Mouse (Mus musculus) forebrain, embryonic 15.5 days (tissue): ENCODE results near the gene Unc45a. TPM values are rescaled to one million over a fixed set of nuclear protein-coding genes. Genes with fewer than 3 reads are reported as not detected.

Experiments
- ATAC-seq: fragments of 200-750 bp; cut with Nextera tagmentation; replicated peaks from 2 replicates; pipeline ENCODE4 v1.8.0; 2017; ENCODE audit warnings: mild to moderate bottlenecking, moderate TSS enrichment, moderate library complexity
- H3K27ac ChIP-seq: fragments of 300-500 bp; sonication (generic); replicated peaks from 2 replicates; pipeline ENCODE4 v1.5.1; 2015; ENCODE audit warnings: mild to moderate bottlenecking, inconsistent platforms
- H3K27me3 ChIP-seq: fragments of 300-500 bp; sonication (generic); 2 replicates; pipeline ENCODE4 v1.6.1; 2015; ENCODE audit warnings: inconsistent platforms
- H3K36me3 ChIP-seq: fragments of 300-500 bp; sonication (generic); 2 replicates; pipeline ENCODE4 v1.6.1; 2015; ENCODE audit warnings: mild to moderate bottlenecking, inconsistent platforms
- H3K4me1 ChIP-seq: fragments of 300-500 bp; sonication (generic); 2 replicates; pipeline ENCODE4 v1.6.1; 2015; ENCODE audit warnings: inconsistent platforms
- H3K4me2 ChIP-seq: fragments of 300-500 bp; sonication (generic); replicated peaks from 2 replicates; pipeline ENCODE4 v1.6.1; 2015; ENCODE audit warnings: mild to moderate bottlenecking, inconsistent platforms
- H3K4me3 ChIP-seq: fragments of 300-500 bp; sonication (generic); 2 replicates; pipeline ENCODE4 v1.5.1; 2015; ENCODE audit warnings: mild to moderate bottlenecking, inconsistent platforms
- H3K9ac ChIP-seq: fragments of 300-500 bp; sonication (generic); replicated peaks from 2 replicates; pipeline ENCODE4 v1.6.1; 2015; ENCODE audit warnings: mild to moderate bottlenecking, inconsistent platforms
- H3K9me3 ChIP-seq: fragments of 300-500 bp; sonication (generic); 2 replicates; pipeline ENCODE4 v1.6.1; 2016; ENCODE audit warnings: inconsistent platforms
- WGBS: fragments of 180-500 bp; shearing (Covaris S2); methylation state at CpG from one replicate; pipeline ENCODE4 v1.1.7; 2015; ENCODE audit warnings: mixed read lengths; 5-methylcytosine and 5-hydroxymethylcytosine counted together
- polyA plus RNA-seq: library from polyadenylated mRNA; unstranded; fragments of >200 nt; fragmentation: Nextera tagmentation; extraction: Ambion mirVana; gene quantifications from 2 replicates; pipeline ENCODE4 v1.2.1, GENCODE M21; 2015

The Unc45a gene
- 48.2 and 54.3 TPM in 2 replicates for polyA plus RNA-seq

DNA sequence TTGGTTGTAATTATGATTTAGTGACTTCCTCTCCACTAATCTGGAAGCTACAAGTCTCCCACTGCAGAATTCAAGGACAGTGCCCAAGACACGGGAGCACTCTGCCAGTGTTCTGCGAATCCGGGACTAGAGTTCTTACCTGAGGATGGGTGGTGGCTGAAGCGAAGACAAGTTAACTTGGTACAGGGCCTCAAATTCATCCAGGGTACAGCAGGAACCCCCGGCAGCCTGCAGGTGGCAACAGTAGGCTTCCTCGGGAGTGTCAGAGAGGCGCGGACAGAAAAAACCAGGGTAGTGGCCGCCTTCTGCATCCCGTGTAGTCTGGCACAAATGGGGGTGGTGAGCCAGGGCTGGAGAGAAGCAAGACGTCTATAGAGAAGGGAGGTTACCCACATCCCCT lies at the start of gene Unc45a:
Gene Unc45a, minus strand, starts transcription at position 213 of the 400 bp plus-strand sequence.
- peaks cover 39% of the 10 kb centered on the region for H3K4me1 ChIP-seq
- 3% methylated on average over 11 of the region's 11 CpGs for WGBS

DNA sequence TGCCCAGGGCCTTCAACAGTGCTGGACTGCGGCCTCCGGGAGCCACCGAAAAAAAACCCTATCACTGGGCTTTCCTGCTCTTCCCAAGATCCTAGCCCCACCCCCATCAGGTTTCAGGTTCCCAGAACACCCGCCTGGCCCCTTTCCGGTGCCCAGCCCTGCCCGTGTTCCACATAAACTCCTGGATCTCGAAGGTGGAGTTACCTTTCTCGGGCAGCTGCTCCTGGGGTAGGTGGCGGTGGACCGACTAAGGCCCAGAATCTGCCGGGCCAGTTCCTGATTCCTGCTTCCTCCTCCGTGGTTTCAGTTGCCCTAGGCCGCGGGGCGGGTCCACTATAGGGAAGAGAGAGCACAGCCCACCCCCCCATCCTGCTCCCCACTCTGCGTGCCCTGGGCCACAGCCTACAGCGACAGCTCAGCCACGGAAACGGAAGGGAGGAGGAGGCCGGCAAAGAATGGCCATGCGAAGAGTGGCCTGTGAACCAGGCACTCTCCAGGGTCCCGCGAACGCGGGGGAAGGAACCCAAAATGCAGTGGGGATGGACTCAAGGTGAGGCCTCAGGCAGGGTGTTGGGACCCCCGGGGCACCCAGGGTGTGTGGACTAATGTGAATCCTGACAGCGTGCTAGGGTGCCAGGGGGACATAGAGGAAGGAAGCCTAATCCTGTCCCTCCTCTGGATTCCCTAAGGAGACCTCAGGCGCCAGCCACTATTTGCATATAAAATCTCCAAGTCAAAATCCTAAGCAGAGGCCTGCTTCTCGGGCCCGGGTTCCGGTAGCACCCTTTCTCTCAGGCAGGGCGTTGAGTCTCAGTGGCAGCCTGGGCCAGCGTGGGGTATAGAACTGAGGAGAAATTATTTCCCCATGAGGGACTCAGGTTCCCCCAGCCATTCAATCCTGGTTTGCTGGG lies 47.1 kb upstream of the Unc45a start, which contains the start of gene Fes:
Gene Fes, minus strand, starts transcription at position 314 of the 911 bp plus-strand sequence.
- ATAC-seq: no peak; the same call in 1 of the 2 replicates
- Histone ChIP-seq H3K4me3 (0 out of 2 replicates have a peak within 1 kb of the TSS, but pooled peaks have one; percentile 10), H3K36me3 (peaks cover 31% of the 10 kb centered on the region), H3K27me3 (peaks cover 20% of the 10 kb centered on the region), H3K9me3 (no peaks in the 10 kb centered on the region), H3K9ac (0 out of 2 replicates have a peak within 1 kb of the TSS, but pooled peaks have one; percentile 19), H3K27ac (no peak within 1 kb of the TSS; the same call in 1 of the 2 replicates), H3K4me2 (no peak within 1 kb of the TSS; the same call in 1 of the 2 replicates), H3K4me1 (peaks cover 14% of the 10 kb centered on the region; the same call in 1 of the 2 replicates)
- WGBS: 12% methylated on average over 33 of the region's 33 CpGs

More for the DNA sequence above, at the start of gene Unc45a:
- Histone ChIP-seq H3K4me3 (peak within 1 kb of the TSS; percentile 84), H3K36me3 (peaks cover 17% of the 10 kb centered on the region), H3K9me3 (no peaks in the 10 kb centered on the region), H3K27ac (peak within 1 kb of the TSS; percentile 92), H3K9ac (peak within 1 kb of the TSS; percentile 82), H3K4me2 (peak within 1 kb of the TSS; percentile 94), H3K27me3 (no peaks in the 10 kb centered on the region)
- peak; percentile 30; the same call in 1 of the 2 replicates for ATAC-seq

DNA sequence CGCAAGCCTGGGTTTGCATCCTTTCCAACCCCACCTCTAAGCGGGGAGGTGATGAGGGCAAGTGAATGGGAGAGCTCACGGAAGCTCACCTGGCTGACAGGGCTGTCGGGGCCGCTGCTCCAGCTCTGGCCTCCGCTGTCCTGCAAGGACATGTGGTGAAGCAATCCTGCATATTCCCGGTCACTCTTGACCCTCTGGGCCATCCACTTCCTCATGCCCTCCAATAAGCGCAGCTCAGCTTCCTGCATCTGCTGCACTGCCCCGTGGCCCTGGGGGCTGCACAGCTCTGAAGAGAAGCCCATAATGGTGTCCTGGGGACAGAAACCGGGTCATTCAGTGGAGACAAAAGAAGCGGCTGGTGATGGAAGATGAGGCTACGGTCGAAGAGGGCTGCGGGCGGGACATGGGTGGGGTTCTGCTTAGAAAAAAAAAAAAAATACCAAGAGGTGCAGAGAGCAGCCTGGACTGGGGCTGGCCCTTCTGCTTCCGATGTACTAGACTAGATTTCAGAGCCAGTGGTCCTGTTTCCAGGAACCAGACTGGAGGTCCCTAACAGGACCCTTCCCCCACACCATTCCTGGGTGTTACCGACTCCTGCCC lies 46.3 kb upstream of the Unc45a start:
- Histone ChIP-seq H3K27me3 (peaks cover 20% of the 10 kb centered on the region), H3K4me1 (peaks cover 14% of the 10 kb centered on the region; the same call in 1 of the 2 replicates), H3K4me3 (no peak overlapping the region), H3K9me3 (no peaks in the 10 kb centered on the region), H3K27ac (no peak overlapping the region), H3K9ac (no peak overlapping the region), H3K36me3 (peaks cover 23% of the 10 kb centered on the region), H3K4me2 (no peak overlapping the region; the same call in 1 of the 2 replicates)
- no peak for ATAC-seq
- 29% methylated on average over 17 of the region's 17 CpGs for WGBS

DNA sequence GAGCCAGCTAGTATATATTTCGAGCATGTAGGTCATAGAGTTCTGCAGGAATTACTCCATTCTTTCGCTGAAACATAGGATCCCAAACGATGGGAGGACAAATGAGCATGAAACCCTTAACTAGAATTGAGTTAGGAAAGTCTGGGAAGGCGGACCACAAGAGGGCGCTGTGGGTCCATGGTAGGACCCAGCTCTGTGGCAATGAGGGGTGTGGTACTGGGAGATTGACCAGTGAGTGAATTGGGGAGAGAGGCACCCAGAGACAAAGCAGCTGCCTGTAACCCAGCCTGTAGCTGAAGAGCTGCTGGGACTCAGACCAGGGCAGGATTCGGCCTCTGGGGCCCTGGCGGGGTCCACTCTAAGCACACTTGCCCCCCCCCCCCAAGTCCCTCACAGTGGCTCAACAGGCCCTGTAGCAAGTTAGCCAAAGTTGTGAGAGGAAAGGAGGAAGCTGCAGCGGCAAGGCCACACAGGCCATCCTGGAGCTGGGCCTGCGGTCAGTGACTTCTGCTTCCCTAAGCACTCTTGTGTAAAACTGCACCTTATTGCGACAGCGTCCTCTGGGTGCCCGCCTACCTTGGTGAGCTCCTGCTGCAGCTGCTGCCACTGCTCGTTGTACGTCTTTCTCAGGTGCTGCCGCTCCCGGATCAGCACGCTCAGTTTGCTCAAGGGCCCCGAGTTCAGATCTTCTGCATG lies 45.6 kb upstream of the Unc45a start:
- Histone ChIP-seq H3K27me3 (peaks cover 20% of the 10 kb centered on the region), H3K36me3 (peaks cover 16% of the 10 kb centered on the region), H3K9me3 (no peaks in the 10 kb centered on the region), H3K4me3 (no peak overlapping the region), H3K27ac (no peak overlapping the region), H3K9ac (no peak overlapping the region), H3K4me2 (no peak overlapping the region), H3K4me1 (peaks cover 14% of the 10 kb centered on the region; the same call in 1 of the 2 replicates)
- WGBS: 36% methylated on average over 18 of the region's 18 CpGs
- peak; percentile 73 for ATAC-seq

- H3K4me1 ChIP-seq: peaks cover 11% of the 10 kb centered on the region; the same call in 1 of the 2 replicates
- H3K36me3 ChIP-seq: no peaks in the 10 kb centered on the region
- H3K4me2 ChIP-seq: no peak overlapping the region
- WGBS: 70% methylated on average over 11 of the region's 11 CpGs
- H3K9ac ChIP-seq: no peak overlapping the region
- H3K27me3 ChIP-seq: peaks cover 16% of the 10 kb centered on the region
- no peaks in the 10 kb centered on the region for H3K9me3 ChIP-seq
- no peak for ATAC-seq
- H3K27ac ChIP-seq: no peak overlapping the region
- no peak overlapping the region for H3K4me3 ChIP-seq
These were observed 42.1 kb upstream of the Unc45a start for GRCm38 (mm10) chr7:80382919-80383318.

GRCm38 (mm10) chr7:80379531-80379930 lies 38.7 kb upstream of the Unc45a start:
- 65% methylated on average over 13 of the region's 13 CpGs for WGBS
- no peaks in the 10 kb centered on the region for H3K36me3 ChIP-seq
- no peak overlapping the region for H3K27ac ChIP-seq
- no peak overlapping the region for H3K4me3 ChIP-seq
- no peak overlapping the region for H3K9ac ChIP-seq
- no peak overlapping the region for H3K4me2 ChIP-seq
- H3K4me1 ChIP-seq: no peaks in the 10 kb centered on the region
- no peak for ATAC-seq
- H3K9me3 ChIP-seq: no peaks in the 10 kb centered on the region
- H3K27me3 ChIP-seq: no peaks in the 10 kb centered on the region

- WGBS: 38% methylated on average over 6 of the region's 6 CpGs
These were observed 36.7 kb upstream of the Unc45a start for GRCm38 (mm10) chr7:80377471-80377870.

GRCm38 (mm10) chr7:80376192-80376591 lies 35.4 kb upstream of the Unc45a start:
- Histone ChIP-seq H3K4me2 (no peak overlapping the region), H3K9ac (no peak overlapping the region), H3K9me3 (no peaks in the 10 kb centered on the region), H3K27me3 (no peaks in the 10 kb centered on the region), H3K4me1 (no peaks in the 10 kb centered on the region), H3K4me3 (no peak overlapping the region), H3K27ac (no peak overlapping the region), H3K36me3 (no peaks in the 10 kb centered on the region)
- ATAC-seq: no peak
- WGBS: 74% methylated on average over 10 of the region's 10 CpGs

More at GRCm38 (mm10) chr7:80377471-80377870, 36.7 kb upstream of the Unc45a start:
- H3K4me3 ChIP-seq: no peak overlapping the region
- H3K27me3 ChIP-seq: no peaks in the 10 kb centered on the region
- H3K9ac ChIP-seq: no peak overlapping the region
- no peaks in the 10 kb centered on the region for H3K9me3 ChIP-seq
- H3K4me1 ChIP-seq: no peaks in the 10 kb centered on the region
- no peak for ATAC-seq
- no peak overlapping the region for H3K27ac ChIP-seq
- no peak overlapping the region for H3K4me2 ChIP-seq
- no peaks in the 10 kb centered on the region for H3K36me3 ChIP-seq

DNA sequence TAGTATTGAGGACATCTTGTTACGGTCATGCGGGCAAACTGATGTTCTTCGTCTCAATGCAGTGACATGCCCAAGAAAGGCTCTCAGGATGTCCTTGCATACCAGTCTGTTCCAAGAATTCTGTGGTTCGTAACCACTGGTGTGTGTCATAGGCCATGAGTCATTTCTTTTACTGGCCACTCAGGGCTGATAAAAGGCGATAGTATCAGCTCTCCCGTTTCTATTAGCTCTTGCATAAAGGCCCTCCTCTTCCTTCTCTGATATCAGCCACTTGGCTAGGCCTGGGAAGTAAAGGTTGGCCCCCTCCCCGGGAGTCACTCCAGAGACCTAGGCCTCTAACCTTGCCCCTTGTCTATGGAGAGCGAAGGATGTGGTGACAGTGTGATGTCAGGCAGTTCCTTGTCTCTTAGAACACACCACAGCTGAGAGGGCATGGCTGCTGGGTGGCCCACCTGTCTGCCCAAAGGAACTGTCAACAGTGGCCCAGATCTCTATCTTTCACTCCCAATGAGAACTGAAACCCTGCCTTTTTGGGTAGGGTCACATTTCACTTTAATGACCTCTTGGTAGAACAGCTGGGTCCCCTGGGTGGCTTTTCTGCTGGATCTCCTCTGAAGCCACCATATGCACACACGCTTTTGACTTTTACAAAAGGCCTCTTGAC lies 34.7 kb upstream of the Unc45a start:
- H3K4me3 ChIP-seq: no peak overlapping the region
- no peaks in the 10 kb centered on the region for H3K4me1 ChIP-seq
- no peak overlapping the region for H3K4me2 ChIP-seq
- H3K27ac ChIP-seq: no peak overlapping the region
- WGBS: 88% methylated on average over 9 of the region's 9 CpGs
- no peaks in the 10 kb centered on the region for H3K9me3 ChIP-seq
- no peak overlapping the region for H3K9ac ChIP-seq
- no peaks in the 10 kb centered on the region for H3K27me3 ChIP-seq
- no peaks in the 10 kb centered on the region for H3K36me3 ChIP-seq
- no peak for ATAC-seq

GRCm38 (mm10) chr7:80374733-80375132 lies 33.9 kb upstream of the Unc45a start:
- no peak for ATAC-seq
- Histone ChIP-seq H3K4me2 (no peak overlapping the region), H3K4me3 (no peak overlapping the region), H3K27me3 (no peaks in the 10 kb centered on the region), H3K9me3 (no peaks in the 10 kb centered on the region), H3K36me3 (no peaks in the 10 kb centered on the region), H3K4me1 (peaks cover 6% of the 10 kb centered on the region), H3K27ac (no peak overlapping the region), H3K9ac (no peak overlapping the region)
- WGBS: 87% methylated on average over 3 of the region's 3 CpGs

DNA sequence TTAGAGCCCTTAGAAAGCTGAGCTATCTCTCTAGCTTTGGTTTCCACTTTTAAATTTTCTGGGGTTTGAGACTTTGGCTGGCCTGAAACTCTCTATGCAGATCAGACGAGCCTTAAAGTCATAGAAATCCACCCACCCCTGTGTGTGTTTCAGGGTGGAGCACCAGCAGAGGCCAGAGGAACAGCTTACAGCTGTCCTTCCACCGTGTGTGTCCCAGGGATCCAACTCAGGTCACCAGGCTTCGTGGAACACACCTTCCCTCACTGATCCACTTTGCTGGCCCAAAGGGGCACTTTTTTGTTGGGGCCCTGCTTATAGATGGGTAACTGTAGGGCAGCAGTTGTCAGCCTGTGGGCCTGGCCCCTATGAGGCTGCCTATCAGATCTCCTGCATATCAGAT lies 33.5 kb upstream of the Unc45a start:
- Histone ChIP-seq H3K27ac (no peak overlapping the region), H3K4me2 (no peak overlapping the region), H3K9ac (no peak overlapping the region), H3K36me3 (no peaks in the 10 kb centered on the region), H3K9me3 (no peaks in the 10 kb centered on the region), H3K4me3 (no peak overlapping the region), H3K4me1 (peaks cover 10% of the 10 kb centered on the region), H3K27me3 (no peaks in the 10 kb centered on the region)
- ATAC-seq: no peak
- WGBS: 65% methylated on average over 3 of the region's 3 CpGs
